Mouse (Mus musculus) retina, adult 2 months (tissue): Measurements from ENCODE around the gene Itgb5.

Experiments
- DNase-seq: peaks from one replicate; pipeline ENCODE4 v3.0.0-alpha.2; 2012; ENCODE audit warnings: low read depth, low spot score

The Itgb5 gene

DNA sequence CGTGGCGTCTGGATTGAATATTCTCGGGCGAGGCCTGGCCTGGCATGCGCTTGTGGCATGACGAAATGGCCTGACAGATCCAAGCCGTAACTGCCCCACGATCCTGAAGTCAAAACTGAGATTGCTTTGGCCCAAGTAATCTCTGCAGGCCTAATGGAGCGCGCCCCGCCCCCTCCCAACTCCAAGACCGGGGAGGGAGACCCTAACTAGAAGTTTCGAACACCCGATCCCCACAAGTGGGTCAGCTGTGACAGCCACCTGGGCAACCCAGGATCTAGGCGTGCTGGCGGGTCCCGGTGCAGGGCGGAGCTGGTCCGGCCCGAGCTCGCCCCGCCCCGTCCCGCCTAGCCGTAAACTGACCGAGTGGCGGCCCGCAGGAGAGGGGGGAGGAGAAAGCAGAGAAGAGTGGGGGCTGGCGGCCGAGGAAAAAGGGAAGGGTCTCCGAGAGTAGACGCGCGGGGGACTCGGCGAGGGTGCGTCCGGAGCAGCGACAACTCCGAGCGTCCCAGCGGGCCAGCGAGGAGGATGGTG, at the start of gene Itgb5:
TSS of gene Itgb5 (plus strand) at position 365 of the 531 bp plus-strand sequence.
- DNase-seq = no peak

DNA sequence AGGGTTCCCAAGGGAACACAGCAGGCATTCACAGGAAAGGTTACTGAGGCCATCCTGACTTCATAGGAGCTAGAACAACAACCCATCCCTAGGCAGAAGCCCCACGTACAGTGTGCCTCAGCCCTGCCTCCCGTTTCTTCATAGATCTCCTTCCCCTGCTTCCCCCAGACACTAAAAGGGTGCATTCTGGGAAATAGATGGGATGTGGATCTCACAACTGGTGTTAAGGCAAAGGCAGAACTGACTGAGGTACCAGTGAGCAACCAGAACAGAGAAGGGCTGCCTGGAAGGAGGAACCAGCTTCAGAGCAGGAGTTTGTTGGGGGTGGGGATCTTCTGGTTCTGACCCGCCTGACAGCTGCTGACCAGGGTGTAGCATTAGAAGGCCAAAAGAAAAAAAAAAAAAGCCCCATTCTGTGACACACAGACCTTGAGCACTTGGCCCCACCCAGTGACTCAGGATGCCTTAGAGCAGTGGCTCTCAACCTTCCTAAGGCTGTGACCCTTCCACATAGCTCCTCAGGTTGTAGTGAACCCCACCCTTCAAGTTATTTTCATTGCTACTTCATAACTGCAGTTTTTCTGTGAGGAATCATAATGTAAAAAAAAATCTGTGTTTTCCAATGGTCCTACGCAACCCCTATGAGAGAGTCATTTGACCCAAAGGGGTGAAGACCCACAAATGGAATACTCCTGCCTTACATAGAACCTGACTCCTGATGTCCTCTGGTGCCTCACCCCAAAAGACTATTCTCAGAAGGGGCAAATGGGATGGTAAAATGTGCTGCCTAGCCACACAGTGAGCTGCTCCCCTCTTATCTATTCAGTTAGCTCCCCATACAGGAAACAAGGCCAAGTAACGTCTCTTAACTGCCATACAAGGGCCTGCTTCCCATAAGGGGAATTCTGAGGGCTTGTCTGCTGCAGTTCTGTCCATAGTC, 47.4 kb upstream of the Itgb5 start:
- DNase-seq = no peak

DNA sequence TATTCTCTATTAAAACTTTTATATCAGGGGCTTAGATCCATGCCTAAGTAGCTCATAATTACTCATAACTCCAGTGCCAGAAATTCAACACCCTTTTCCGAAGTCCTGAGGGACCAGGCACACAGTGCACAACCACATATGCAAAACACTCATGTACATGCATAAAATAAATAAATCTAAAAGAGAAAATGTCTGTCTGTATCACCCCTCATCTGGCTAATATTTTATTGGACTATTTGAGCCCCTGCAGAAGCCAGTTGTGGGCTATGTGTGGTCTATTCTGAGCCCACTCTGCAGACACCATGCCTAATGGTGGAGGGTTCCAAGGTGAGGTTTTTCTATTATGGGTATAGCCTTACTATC, 46.8 kb upstream of the Itgb5 start:
- DNase-seq = no peak

DNA sequence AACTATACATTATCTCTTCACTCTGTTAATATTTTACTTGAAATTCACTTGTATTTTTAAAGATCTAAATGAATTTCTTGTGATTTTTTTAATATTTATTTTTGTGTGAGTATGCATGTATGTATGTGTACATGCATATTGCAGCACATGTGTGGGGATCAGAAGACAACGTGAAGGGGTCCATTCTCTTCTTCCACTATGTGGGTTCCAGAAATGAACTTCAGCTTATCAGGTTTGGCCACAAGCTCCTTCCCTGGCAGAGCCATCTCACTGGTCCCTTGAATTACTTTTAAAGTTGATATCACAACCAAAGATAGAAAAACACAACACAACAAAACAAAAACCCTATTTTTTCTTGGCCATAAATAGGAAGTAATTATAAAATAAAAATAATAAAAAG, 44.9 kb upstream of the Itgb5 start:
- no peak for DNase-seq

DNA sequence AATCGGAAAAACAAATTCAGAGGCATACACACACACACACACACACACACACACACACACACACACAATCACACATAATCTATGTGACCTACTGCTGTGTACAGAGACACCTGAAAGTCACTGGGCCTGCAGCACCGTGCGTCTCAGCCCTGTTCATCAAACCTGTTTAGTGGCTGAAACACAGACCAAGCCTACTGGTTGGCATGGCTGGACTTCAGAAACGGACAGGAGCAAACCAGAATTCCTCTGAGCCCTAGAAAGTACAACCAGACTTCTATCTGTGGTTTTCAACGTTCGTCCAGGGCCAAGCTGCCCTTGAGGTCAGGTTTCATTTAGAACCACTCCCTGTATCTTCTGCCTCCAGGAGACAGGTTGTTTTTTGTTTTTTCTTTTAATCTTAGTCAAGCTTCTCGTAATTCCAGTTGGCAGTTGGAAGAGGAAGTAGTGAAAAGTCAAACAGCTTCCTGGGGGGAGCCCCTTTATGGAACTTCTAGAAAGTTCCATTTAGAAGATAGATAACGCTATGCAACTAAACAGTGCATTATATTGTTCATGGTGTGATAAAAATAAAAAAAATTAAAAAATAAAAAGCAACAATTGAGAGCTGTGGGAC, 44.3 kb upstream of the Itgb5 start:
- no peak for DNase-seq

DNA sequence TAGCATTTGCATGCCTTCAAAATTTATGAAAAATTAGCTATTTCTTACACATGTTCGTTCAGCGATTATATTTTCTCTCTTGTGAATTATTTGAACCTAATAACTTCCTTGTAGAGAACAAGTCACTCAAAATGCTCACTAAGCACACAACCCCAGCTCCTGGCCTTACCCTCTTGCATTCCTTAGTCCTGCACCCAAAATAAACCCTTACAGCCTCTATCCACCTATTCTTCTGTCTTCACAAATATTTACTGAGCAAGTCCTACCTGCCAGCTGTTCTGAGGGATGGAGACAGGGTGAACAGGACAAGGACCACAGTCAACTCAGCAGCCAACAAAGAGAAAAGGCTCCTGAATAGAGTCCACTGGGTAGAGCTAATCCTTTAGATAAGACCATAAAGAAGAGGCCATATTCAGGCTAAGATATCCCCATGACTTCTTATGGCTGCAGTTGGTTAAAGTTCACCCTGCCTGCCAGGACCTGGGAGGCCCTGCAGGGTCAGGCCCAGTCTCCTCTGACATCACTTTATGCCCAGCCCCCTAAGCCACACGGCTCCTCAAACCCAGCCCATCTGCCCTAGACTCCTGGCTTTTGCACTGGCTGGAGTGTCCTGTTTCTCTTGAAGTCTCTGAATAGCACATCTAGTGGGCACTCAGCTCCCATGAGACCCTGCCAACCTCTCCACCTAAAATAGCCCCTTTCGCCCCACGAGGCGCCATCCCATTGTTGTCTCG, 42.6 kb upstream of the Itgb5 start:
- DNase-seq = no peak

DNA sequence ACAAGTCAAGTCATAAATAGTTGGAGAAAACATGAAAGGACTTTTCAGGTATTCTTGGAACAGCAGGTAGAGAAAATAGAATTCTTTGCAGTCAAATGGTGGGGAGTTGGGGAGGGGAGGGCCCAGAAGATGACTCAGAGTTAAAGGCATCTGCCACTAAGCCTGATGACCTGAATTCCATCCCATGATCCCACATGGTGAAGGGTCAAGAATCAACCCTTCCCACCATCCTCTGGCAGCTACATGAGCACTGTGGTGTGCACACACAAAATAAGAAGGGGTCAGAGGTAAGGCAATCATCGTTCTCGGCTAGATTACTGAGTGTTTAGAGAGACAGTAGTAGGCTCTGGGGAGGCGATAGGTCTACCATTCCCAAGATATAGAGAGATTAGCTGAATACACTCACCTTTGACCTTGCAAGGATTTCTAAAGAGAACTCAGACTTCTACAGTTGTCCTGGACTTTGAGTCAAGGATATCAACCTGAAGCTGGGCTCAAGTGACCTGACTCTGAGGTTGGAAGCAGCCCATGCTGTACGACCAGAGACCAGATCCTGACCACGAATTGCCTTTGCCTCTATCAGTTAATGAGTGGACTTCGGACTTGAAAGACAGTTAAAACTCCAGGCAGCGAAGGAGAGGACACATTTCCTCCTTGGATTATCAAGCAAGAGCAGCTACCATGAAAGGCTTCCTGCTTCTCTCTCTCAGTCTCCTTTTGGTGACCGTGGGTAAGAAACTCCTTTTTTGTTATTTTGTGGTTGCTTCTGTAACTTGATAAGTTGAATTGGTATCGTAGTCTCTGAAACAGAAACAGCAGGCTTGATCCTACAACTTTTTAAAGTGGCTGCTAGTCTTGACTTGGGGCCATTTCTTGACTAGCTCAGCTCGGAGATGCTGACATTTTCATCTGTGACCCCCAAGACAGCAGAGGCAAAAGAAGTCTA, 35.3 kb upstream of the Itgb5 start, which contains the start of gene Muc13:
TSS of gene Muc13 (plus strand) at position 192 of the 946 bp plus-strand sequence.
- no peak for DNase-seq

DNA sequence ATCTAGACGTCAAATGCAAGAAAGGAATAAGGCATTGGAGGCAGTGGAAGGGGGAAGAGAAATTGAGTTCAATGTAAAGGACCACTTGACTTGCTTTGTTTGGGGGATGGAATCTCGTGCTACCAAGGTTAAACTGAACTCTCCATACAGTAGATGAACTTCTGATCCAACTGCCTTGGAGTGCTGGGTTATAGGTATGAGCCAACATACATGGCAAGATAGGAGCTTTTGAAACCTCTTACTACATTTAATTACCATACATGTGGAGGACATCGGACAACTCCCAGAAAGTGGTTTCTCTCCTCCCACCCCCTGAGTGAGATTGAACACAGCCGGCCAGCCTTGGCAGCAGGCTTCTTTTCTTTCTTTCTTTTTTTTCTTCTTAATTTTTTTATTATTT, 34.4 kb upstream of the Itgb5 start:
- DNase-seq = no peak

DNA sequence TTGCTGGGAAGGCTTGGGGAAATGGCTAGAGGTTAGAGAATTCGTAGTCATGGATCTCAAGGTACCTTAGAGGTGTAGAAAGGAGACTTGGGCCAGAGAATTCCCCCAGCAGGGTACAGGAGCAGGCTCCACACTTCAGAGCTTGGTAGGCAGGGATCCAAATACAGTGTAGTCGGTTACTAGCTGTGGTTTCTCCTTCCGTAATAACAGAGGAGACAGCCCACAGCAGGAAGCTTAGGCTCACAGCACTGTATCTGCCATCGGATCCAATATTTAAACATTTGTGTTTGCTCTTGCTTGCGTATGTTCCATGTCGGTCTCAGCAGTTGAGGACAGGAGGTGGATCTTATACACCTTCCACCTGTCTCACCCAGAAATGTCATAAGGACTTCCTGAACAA, 33.6 kb upstream of the Itgb5 start:
- no peak for DNase-seq

DNA sequence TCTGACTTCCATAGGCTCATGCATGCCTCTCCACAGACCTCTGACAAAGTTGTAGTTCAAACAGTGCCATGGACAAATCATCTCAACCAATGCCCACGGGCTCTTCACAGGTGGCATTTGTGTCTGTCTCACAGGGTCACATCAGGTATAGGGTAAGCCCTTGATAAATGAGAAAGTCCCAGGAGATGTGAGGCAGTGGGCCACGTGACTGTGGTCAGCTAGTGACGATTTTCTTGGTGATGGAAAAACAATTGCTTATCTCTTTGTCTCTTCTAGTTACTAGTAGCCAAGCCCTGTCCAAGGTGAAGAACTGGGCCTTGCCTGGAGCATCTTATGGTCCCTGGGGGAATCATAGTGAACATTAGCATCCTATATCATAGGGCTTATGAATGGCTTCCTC, 32.7 kb upstream of the Itgb5 start:
- no peak for DNase-seq

DNA sequence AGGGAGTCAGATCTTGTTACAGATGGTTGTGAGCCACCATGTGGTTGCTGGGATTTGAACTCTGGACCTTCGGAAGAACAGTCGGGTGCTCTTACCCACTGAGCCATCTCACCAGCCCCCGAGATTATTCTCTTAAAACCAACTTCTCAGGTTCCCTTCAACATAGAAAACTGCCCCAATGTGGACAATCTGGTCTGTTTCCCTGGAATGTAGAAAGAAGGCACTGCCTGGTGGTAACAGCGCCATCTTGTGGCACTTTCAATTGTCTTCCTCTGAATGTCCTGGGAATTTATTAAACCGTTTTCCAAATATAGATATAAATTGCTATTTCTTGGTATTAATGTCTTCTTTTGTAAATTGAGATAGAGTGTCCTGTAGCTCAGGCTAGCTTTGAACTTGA, 31.6 kb upstream of the Itgb5 start:
- DNase-seq = peak; percentile 45

DNA sequence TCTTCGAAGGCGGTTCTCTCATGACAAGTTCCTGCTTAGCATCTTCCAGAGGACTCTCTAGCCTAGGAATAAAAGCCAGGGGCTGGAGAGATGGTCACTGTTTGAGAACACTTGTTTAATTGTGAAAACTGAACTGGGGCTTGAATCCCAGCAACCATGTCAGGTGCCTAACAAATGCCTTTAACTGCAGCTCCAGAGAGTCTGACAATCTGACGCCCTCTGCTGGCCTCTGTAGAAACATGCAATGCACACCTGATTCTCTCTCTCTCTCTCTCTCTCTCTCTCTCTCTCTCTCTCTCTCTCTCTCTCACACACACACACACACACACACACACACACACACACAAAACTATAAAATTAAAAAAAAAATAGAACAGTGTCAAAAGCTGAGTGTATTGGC, 19.5 kb upstream of the Itgb5 start:
- no peak for DNase-seq

DNA sequence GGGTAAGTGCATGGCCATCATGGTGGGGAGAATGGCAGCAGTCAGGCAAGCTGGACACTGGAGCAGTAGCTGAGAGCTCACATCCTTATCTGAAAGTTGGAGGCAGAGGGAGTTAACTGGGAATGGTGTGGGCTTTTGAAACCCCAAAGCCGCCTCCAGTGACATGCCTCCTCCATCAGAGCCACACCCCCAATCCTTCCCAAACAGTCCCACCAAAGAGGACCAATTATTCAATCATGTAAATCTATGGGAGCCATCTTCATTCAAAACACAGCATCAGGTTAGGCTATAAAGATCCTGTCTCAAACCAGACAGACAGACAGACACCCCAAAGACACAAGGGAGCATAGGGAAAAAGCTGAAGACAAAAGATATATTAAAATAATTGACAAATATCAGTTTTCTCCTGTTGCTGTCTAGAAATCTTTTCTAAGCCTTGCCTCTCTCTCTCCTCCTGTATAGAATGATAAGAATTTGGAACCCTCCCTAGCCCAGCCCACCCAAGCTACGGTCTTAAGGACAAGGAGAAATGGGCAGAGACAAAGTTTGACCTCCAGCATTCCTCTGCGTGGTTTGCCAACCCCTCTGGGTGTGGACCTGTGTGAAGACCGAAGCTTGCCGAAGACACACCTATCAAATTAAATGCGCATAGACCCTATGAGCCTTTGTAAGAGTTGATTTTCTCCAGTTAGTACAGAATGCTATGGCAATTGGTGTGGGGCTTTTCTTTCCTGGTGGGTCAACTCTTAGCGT, 10.9 kb upstream of the Itgb5 start:
- no peak for DNase-seq

DNA sequence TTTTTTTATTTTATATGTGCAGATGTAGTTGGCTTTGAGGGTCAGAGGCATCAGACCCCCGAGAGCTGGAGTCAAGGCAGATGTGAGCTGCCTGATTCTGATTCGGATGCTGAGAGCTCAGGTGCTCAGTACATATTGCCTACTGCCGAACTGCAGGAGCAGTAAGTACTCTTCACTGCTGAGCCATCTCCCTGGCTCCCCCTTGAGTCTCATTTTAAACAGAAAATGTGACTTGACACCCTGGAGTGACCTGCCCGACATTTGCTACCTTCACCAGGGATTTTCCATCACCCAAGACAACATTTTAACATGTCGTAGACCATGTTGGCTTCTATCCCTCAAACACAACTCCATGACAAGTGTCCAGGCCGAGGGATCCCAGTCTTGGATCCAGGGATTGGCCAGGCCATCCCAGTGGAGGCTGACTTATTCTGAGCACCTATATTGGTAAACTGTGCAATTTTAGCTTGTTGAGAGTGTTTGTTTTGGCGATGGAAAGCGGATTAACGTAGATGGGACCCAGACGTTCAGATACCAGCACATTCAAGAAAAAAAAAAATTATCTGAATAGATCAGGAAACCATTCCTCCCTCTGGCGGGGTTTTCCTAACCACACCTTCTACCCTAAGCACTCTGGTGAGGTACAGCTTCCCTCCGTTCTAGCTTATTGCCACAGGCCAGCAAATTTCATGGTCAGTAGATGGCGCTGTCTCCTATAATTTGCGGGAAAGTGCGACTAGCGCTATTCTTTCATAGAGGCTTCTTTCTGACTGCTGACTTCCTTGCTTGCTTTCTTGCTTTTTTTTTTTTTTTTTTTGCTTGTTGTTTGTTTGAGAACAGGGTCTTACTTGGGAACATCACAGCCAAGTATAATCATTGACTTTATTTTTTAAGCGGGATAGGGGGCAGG, 8.9 kb upstream of the Itgb5 start:
- DNase-seq = peak; percentile 74

DNA sequence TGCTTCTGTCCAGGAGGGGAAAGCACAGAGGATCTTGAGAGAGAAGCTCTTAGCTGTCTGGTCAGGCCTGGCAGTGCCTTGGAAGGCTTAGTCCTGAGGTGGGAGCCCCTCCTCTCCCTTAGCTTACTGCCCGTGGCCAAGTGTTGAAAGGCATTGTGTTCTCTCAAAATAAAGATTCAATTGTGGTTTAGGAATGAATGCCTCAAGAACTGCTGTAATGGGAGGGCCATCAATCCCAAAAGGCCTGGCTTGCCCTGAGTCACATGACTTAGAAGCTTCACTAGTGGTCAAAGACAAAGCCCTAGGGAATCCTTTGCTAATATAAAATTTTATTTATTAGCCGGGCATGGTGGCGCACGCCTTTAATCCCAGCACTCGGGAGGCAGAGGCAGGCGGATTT, 4.9 kb upstream of the Itgb5 start:
- no peak for DNase-seq

DNA sequence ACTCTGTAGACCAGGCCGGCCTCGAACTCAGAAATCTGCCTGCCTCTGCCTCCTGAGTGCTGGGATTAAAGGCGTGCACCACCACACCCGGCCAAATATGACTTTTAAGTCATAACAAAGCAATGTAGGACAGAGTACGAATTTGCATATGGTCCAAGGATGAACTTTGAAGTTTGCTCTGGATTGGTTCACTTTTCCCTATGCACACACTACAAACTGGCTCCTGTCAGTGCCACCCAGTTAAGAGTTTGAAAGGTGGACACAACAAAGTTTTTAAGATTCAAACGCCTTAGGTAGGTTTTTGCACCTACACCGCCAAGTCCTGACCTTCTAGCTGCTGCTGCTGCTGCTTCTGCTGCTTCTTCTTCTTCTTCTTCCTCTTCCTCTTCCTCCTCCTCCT, 969 bp upstream of the Itgb5 start:
- no peak for DNase-seq

DNA sequence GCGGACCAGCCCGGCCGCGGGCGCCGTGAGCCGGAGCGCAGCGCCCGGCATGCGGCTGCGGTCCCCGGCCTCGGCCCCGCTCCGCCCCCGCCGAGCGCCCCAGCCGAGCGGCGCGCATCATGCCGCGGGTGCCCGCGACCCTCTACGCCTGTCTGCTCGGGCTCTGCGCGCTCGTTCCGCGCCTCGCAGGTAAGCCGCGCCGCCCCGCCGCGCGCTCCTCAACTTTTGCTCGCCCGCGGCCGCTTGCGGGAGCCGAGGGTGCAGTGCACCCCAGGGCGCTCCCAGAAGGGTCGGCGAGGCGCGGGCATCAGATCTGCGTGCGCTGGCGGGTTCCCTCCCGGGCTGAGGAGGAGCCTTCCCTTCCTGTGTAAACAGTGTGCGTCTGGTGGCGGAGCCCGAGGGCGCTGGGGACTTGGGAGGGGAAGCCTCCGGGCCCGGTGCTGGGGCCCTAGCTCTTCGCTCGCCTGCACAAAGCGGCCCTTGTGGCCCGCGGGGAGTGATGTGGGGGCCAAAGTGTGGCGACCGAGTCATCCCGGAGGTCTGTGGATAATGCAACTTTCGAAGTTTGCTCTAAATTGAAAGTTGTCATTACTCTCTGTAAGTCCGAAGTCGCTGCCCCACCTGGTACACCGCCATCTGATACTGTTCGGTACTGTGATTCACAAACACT, 512 bp downstream of the Itgb5 start:
- no peak for DNase-seq

DNA sequence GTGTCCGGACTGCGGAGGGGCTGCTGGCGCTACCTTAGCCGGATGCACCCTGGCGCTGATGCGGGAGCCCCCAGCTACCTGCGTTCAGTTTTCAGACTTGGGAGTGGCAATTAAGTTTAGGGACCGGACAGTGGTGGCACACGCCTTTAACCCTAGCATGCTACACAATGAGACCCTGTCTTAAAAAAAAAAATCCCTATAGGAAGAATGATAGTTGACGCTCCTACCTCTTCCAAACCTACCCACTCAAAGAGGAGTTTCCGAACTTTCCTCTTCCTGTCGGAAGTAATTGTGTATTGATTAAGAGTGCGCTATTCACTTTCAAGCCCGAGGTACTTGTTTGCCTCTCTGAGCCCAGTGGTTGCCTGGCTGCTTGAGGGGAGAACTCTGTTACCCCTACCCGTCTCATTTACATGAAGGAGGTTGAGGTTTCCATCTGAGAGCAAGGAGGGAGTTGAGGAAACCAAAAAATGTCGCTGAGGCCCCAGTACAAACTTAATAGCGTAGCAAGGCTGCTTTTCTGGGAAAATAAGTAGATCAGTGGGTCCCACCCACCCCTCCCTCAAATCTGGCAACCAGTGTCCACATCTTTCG, 1.1 kb downstream of the Itgb5 start:
- no peak for DNase-seq
